Mouse (Mus musculus): ENCODE data around the gene Rnase13. TPM values are rescaled to one million over a fixed set of nuclear protein-coding genes. Genes with fewer than 3 reads are reported as not detected.

Gene Rnase13
- polyA plus RNA-seq, 1 experiment from 2014 or later = not detected

- DNase-seq (ENCODE audit: low spot score) (no peak), ATAC-seq (replicated peaks; ENCODE audit: low FRiP score) (no peak)
- Histone ChIP-seq H3K27me3 (replicated peaks; ENCODE audit: control insufficient read depth, insufficient read depth, low read length) (no peaks in the 10 kb centered on the region), H3K9ac (ENCODE audit: low read depth, low read length) (no peak overlapping the region), H3K4me3 (ENCODE audit: low read depth, low read length) (no peak overlapping the region), H3K9me3 (ENCODE audit: control insufficient read depth, low read length) (no peaks in the 10 kb centered on the region), H3K4me2 (no peak overlapping the region), H3K4me1 (replicated peaks; ENCODE audit: control insufficient read depth, insufficient read depth, low read length) (no peaks in the 10 kb centered on the region), H3K36me3 (ENCODE audit: control insufficient read depth, insufficient read depth, low read length) (no peaks in the 10 kb centered on the region), H3K27ac (ENCODE audit: low read depth, low read length) (no peak overlapping the region)
- WGBS = 78% methylated on average over 3 of the region's 3 CpGs
These were observed 45.1 kb downstream of the Rnase13 start for GRCm38 (mm10) chr14:51877517-51877916.

- Histone ChIP-seq H3K27me3 (replicated peaks; ENCODE audit: control insufficient read depth, insufficient read depth, low read length) (no peaks in the 10 kb centered on the region), H3K27ac (ENCODE audit: low read depth, low read length) (no peak overlapping the region), H3K36me3 (ENCODE audit: control insufficient read depth, insufficient read depth, low read length) (no peaks in the 10 kb centered on the region), H3K4me3 (ENCODE audit: low read depth, low read length) (no peak overlapping the region), H3K9ac (ENCODE audit: low read depth, low read length) (no peak overlapping the region), H3K4me1 (replicated peaks; ENCODE audit: control insufficient read depth, insufficient read depth, low read length) (no peaks in the 10 kb centered on the region), H3K4me2 (no peak overlapping the region), H3K9me3 (ENCODE audit: control insufficient read depth, low read length) (no peaks in the 10 kb centered on the region)
- no peak for ATAC-seq (replicated peaks; ENCODE audit: low FRiP score)
- no peak for DNase-seq (ENCODE audit: low spot score)
- WGBS = 72% methylated on average over 9 of the region's 9 CpGs
These were observed 50.8 kb downstream of the Rnase13 start for GRCm38 (mm10) chr14:51871741-51872140.

Other genes starting within 250 kb of the Rnase13 start
- gene Gm17079, start 227.3 kb downstream of the Rnase13 start, polyA plus RNA-seq (2014; fragmentation: Nextera tagmentation; extraction: Ambion mirVana) = not detected in 2 replicates
- gene Gm5800, start 205.6 kb downstream of the Rnase13 start, polyA plus RNA-seq (2014; fragmentation: Nextera tagmentation; extraction: Ambion mirVana) = not detected in 2 replicates
- not detected in 2 replicates for gene Ang4, start 149.2 kb downstream of the Rnase13 start, polyA plus RNA-seq (2014; fragmentation: Nextera tagmentation; extraction: Ambion mirVana)
- not detected in 2 replicates for gene AY358078, start 122.7 kb downstream of the Rnase13 start, polyA plus RNA-seq (2014; fragmentation: Nextera tagmentation; extraction: Ambion mirVana)
- gene Ear6, start 69.1 kb downstream of the Rnase13 start, polyA plus RNA-seq (2014; fragmentation: Nextera tagmentation; extraction: Ambion mirVana) = 7.6 and 13.2 TPM in 2 replicates
- gene Mettl17, start 37.9 kb downstream of the Rnase13 start, polyA plus RNA-seq (2014; fragmentation: Nextera tagmentation; extraction: Ambion mirVana) = 32.5 and 42.6 TPM in 2 replicates
- 0.07 and 0.14 TPM in 2 replicates for gene Slc39a2, start 29.9 kb downstream of the Rnase13 start, polyA plus RNA-seq (2014; fragmentation: Nextera tagmentation; extraction: Ambion mirVana)
- gene Ndrg2, start 8.6 kb downstream of the Rnase13 start, polyA plus RNA-seq (2014; fragmentation: Nextera tagmentation; extraction: Ambion mirVana) = 19.2 and 21.5 TPM in 2 replicates
- gene Tppp2, start 4.3 kb downstream of the Rnase13 start, polyA plus RNA-seq (2014; fragmentation: Nextera tagmentation; extraction: Ambion mirVana) = not detected in 2 replicates
- gene Arhgef40, start 61.9 kb upstream of the Rnase13 start, polyA plus RNA-seq (2014; fragmentation: Nextera tagmentation; extraction: Ambion mirVana) = 50.7 and 61.8 TPM in 2 replicates
- 0.85 TPM in 1 of 2 replicates, not detected in the other for gene Tmem253, start 92.9 kb upstream of the Rnase13 start, polyA plus RNA-seq (2014; fragmentation: Nextera tagmentation; extraction: Ambion mirVana)
- gene Zfp219, start 98.0 kb upstream of the Rnase13 start, polyA plus RNA-seq (2014; fragmentation: Nextera tagmentation; extraction: Ambion mirVana) = 19.8 and 21.9 TPM in 2 replicates
- gene Olfr221, start 119.7 kb upstream of the Rnase13 start, polyA plus RNA-seq (2014; fragmentation: Nextera tagmentation; extraction: Ambion mirVana) = not detected in 2 replicates
- gene Hnrnpc, start 181.3 kb upstream of the Rnase13 start, polyA plus RNA-seq (2014; fragmentation: Nextera tagmentation; extraction: Ambion mirVana) = 698 and 737 TPM in 2 replicates
- 103 and 111 TPM in 2 replicates for gene Rpgrip1, start 187.9 kb upstream of the Rnase13 start, polyA plus RNA-seq (2014; fragmentation: Nextera tagmentation; extraction: Ambion mirVana)